Comparison of ENCODE assay signal across 9 mouse cellular contexts in genomic region chr11:65214954-65215629, GRCm38 (mm10). TPM values are rescaled to one million over a fixed set of nuclear protein-coding genes. Genes with fewer than 3 reads are reported as not detected.
DNase-seq lines count a peak whose midpoint lies in the region; ATAC-seq and TF ChIP-seq lines count a peak whose summit lies in the region.
"Had no signal": no experiment of that assay in that cellular context is flagged by ENCODE, and none has a peak within 500 bp of the region (broad histone marks: within the 10 kb centered on the region; RNA-seq: fewer than 3 reads in every experiment).

No protein-coding gene starts in this region.

- intact Hi-C loops in heart, postnatal 25 days (cut with DNase I): loop anchor here (10.0 kb wide), 1 partner anchor 150 kb away; no protein-coding TSS in a partner anchor
- intact Hi-C loops in left cerebral cortex, postnatal 25 days (cut with DNase I): no loop called here

- no peak for TF ChIP-seq CTCF in intestine, postnatal 0 days (IDR thresholded peaks at IDR 0.05; ENCODE audit: low read depth)

- WGBS in forebrain, embryonic 13.5 days: 49% methylated on average over 9 of the region's 9 CpGs
- 69% methylated on average over 9 of the region's 9 CpGs for WGBS in intestine, postnatal 0 days

- H3K27me3 ChIP-seq in forebrain, embryonic 13.5 days: no peaks in the 10 kb centered on the region
- H3K27me3 ChIP-seq in intestine, postnatal 0 days (replicated peaks; ENCODE audit: control insufficient read depth, insufficient read depth, low read length): no peaks in the 10 kb centered on the region
- H3K27me3 ChIP-seq: liver, embryonic 15.5 days had no signal

- peak; percentile 81 for ATAC-seq in forebrain, embryonic 13.5 days
- ATAC-seq in intestine, postnatal 0 days: no peak

- H3K9me3 ChIP-seq in forebrain, embryonic 13.5 days (replicated peaks): no peaks in the 10 kb centered on the region
- H3K9me3 ChIP-seq in intestine, postnatal 0 days (ENCODE audit: control insufficient read depth): no peaks in the 10 kb centered on the region
- H3K9me3 ChIP-seq: liver, embryonic 15.5 days had no signal

- H3K4me3 ChIP-seq in forebrain, embryonic 13.5 days: no peak overlapping the region
- H3K4me3 ChIP-seq in intestine, postnatal 0 days (ENCODE audit: low read depth, low read length): no peak overlapping the region
- H3K4me3 ChIP-seq: liver, embryonic 15.5 days had no signal

- no peaks in the 10 kb centered on the region for H3K36me3 ChIP-seq in forebrain, embryonic 13.5 days (ENCODE audit: poor library complexity, severe bottlenecking)
- no peaks in the 10 kb centered on the region for H3K36me3 ChIP-seq in intestine, postnatal 0 days (ENCODE audit: control insufficient read depth, insufficient read depth)
- H3K36me3 ChIP-seq: liver, embryonic 15.5 days had no signal

- no peak overlapping the region for H3K9ac ChIP-seq in forebrain, embryonic 13.5 days
- no peak overlapping the region for H3K9ac ChIP-seq in intestine, postnatal 0 days (ENCODE audit: low read depth, low read length)
- H3K9ac ChIP-seq: liver, embryonic 15.5 days had no signal

- peak overlapping the region; percentile 15; the same call in 1 of the 2 replicates for H3K4me2 ChIP-seq in forebrain, embryonic 13.5 days
- no peak overlapping the region for H3K4me2 ChIP-seq in intestine, postnatal 0 days (replicated peaks; ENCODE audit: low read depth)
- H3K4me2 ChIP-seq: liver, embryonic 15.5 days had no signal

- H3K27ac ChIP-seq in forebrain, embryonic 13.5 days: no peak overlapping the region
- no peak overlapping the region for H3K27ac ChIP-seq in intestine, postnatal 0 days (ENCODE audit: low read depth, low read length)
- H3K27ac ChIP-seq: liver, embryonic 15.5 days had no signal

- peaks cover 11% of the 10 kb centered on the region for H3K4me1 ChIP-seq in forebrain, embryonic 13.5 days
- no peaks in the 10 kb centered on the region for H3K4me1 ChIP-seq in intestine, postnatal 0 days (replicated peaks; ENCODE audit: control insufficient read depth, insufficient read depth, low read length)
- H3K4me1 ChIP-seq: liver, embryonic 15.5 days had no signal

- DNase-seq in heart, adult 11 months: peak; percentile 87
- DNase-seq in heart, postnatal 25 days (ENCODE audit: low spot score): no peak
- peak; percentile 19 for DNase-seq in ES-CJ7 (ENCODE audit: low read depth, low spot score)
- DNase-seq in left cerebral cortex, postnatal 25 days (ENCODE audit: low spot score in 2 of 2): peak; percentile 31 to 79
- no peak for DNase-seq in thymus, postnatal 36 days
- DNase-seq in gastrocnemius, postnatal 25 days: no peak

RNA-seq across cellular contexts. Expression of gene Arhgap44, which starts 52.3 kb away (rescaled TPM):
- 10 to 100 TPM; 20.8 to 22.4 TPM for total RNA-seq in heart, postnatal 25 days (2021)
- polyA plus RNA-seq in forebrain, embryonic 13.5 days (2015; fragmentation: Nextera tagmentation; extraction: Ambion mirVana): 5.3 and 6.0 TPM in 2 replicates
- total RNA-seq in left cerebral cortex, postnatal 25 days (2021): 100 to 1,000 TPM; 148 to 149 TPM
- 10.2 and 11.1 TPM in 2 replicates for polyA plus RNA-seq in intestine, postnatal 0 days (2015; fragmentation: Nextera tagmentation; extraction: Ambion mirVana)
- total RNA-seq in gastrocnemius, postnatal 25 days (2021): 1 to 10 TPM; 6.4 to 9.4 TPM

RNA-seq across cellular contexts. Expression of gene Myocd, which starts 54.7 kb away (rescaled TPM):
- total RNA-seq in heart, postnatal 25 days (2021): 100 to 1,000 TPM in 1 of 2 experiments, 10 to 100 TPM in 1; 85.7 to 101 TPM
- 0.04 and 0.09 TPM in 2 replicates for polyA plus RNA-seq in forebrain, embryonic 13.5 days (2015; fragmentation: Nextera tagmentation; extraction: Ambion mirVana)
- total RNA-seq in left cerebral cortex, postnatal 25 days (2021): under 1 TPM; 0.53 to 0.85 TPM
- 17.0 and 20.6 TPM in 2 replicates for polyA plus RNA-seq in intestine, postnatal 0 days (2015; fragmentation: Nextera tagmentation; extraction: Ambion mirVana)
- 1 to 10 TPM in 1 of 2 experiments, under 1 TPM in 1; 0.97 to 2.9 TPM for total RNA-seq in gastrocnemius, postnatal 25 days (2021)

RNA-seq across cellular contexts. Expression of gene 1700086D15Rik, which starts 55.4 kb away (rescaled TPM):
- under 1 TPM; 0.31 to 0.47 TPM for total RNA-seq in heart, postnatal 25 days (2021)
- 0.16 TPM in 1 of 2 replicates, not detected in the other for polyA plus RNA-seq in forebrain, embryonic 13.5 days (2015; fragmentation: Nextera tagmentation; extraction: Ambion mirVana)
- 1 to 10 TPM; 2.7 to 4.5 TPM for total RNA-seq in left cerebral cortex, postnatal 25 days (2021)
- polyA plus RNA-seq in intestine, postnatal 0 days (2015; fragmentation: Nextera tagmentation; extraction: Ambion mirVana): 0.13 TPM in 1 of 2 replicates, not detected in the other
- not detected for total RNA-seq in gastrocnemius, postnatal 25 days (2021)
- polyA plus RNA-seq: liver, embryonic 15.5 days had no signal

Comparison
In these comparisons a context has a peak if more than half of its experiments do, and no peak if none do; other contexts are left out.
1. DNase-seq: peak in heart, adult 11 months (single experiment), ES-CJ7 (single experiment) and left cerebral cortex, postnatal 25 days (2 of 2); none in heart, postnatal 25 days (single experiment), thymus, postnatal 36 days (0 of 2) and gastrocnemius, postnatal 25 days (single experiment).
2. RNA of gene Arhgap44, which starts 52.3 kb away (total RNA-seq): 148 to 149 TPM in left cerebral cortex, postnatal 25 days; 20.8 to 22.4 TPM in heart, postnatal 25 days and 6.4 to 9.4 TPM in gastrocnemius, postnatal 25 days; every median in the first group is over 4 times any median in the second.
3. RNA of gene Myocd, which starts 54.7 kb away (total RNA-seq): 85.7 to 101 TPM in heart, postnatal 25 days; 0.97 to 2.9 TPM in gastrocnemius, postnatal 25 days and 0.53 to 0.85 TPM in left cerebral cortex, postnatal 25 days; every median in the first group is over 10 times any median in the second.